Mouse (Mus musculus) liver (tissue): ENCODE data around the gene Rpia.
A peak's percentile ranks its signal among the peaks of the same experiment; 100 is the strongest.
"Not testable (repeated sequence)": the region's sequence is repeated elsewhere in the genome, so short reads cannot be mapped to it uniquely, and the experiment has no call there.

ENCODE experiments used
- DNase-seq: peaks from one replicate; pipeline ENCODE4 v3.0.0-alpha.2; 2020; ENCODE audit warnings: mixed read lengths

Gene Rpia

DNA sequence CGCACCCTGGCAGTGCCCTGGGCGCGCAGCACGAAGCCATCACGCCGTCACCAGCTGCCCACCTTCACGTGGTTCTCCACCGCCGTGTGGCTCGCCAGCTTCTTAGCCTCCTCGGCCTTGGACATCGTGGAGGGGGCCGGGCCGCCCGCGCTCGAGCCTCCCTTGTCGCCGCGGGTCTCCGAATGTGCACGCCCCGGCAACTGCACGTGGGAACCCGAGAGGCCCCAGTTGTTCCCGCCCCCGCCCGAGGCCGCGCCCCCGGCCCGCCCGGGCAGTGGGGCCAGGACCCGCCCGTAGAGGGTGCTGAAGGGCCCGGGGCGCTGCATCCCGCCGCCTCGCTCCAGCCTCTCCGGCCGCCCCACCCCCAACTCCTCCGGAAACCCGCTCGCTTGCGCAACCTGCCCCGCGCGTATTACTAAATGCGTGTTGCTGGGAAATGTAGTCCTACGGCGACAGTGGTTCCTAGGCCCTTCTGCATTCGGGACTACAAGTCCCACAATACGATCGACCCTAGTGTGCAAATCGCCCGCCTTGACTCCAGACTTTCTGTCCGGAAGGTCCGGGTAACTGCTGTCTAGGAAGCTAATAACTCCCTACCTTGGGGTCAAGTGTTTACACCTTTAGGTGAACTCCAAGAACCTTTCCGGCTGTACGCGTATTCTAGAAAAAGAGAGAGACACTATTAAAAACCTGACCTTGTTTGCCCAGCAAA lies at the start of gene Rpia:
Rpia (minus strand) TSS at position 409 of the 712 bp plus-strand sequence.
- peak; percentile 98 for DNase-seq

DNA sequence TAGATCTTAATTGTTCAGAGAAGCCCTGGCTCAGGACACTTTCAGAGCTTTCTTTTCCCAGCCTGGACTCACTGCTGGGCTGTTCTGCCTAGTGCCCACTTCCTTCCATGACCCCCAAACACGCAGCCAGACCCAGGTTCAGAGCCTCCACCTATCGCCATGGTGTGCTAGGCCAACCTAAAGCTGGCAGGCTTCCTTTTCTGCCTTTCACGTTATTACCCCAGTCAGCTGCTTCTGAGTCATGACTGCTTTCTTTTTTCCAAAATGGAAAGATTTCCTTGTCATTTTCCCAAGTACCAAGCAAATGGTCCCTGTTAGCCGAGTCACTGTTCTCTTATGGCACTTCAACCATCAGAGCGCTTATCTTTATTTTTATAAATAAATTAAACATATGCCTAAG lies 48.2 kb upstream of the Rpia start:
- no peak for DNase-seq

DNA sequence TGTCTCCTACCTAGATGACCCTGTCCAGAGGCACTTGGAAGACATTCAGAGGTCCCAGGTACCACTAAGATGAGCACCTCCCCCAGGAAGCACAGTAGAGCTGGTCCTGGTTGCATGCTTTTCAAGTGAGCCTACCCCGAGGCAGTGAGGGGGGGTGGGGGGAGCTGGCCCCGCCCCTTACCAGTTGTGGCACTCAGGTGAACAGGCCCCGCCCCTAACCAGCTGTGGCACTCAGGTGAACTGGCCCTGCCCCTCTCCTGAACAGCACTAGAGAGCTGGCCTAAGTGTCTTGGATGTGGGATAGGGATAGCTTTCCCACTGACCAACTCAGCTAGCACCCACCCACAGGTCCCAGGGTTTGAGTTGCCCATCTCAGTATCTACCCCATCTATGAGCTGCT lies 46.5 kb upstream of the Rpia start:
- DNase-seq = no peak

DNA sequence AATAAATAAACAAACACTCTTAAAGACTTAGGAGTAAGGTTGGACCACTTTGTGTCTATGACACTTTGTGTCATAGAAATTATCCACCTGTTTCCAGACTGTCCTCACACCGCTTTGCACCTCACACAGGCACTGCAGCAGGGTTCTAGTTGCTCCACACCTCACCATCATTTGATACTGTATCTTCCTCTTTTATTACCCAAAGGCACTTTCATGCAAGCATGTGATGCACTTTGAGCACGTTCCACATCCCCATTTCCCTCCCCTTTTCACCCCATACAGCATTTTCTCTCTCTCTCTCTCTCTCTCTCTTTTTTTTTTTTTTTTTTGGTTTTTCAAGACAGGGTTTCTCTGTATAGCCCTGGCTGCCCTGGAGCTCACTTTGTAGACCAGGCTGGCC lies 45.3 kb upstream of the Rpia start:
- no peak for DNase-seq

DNA sequence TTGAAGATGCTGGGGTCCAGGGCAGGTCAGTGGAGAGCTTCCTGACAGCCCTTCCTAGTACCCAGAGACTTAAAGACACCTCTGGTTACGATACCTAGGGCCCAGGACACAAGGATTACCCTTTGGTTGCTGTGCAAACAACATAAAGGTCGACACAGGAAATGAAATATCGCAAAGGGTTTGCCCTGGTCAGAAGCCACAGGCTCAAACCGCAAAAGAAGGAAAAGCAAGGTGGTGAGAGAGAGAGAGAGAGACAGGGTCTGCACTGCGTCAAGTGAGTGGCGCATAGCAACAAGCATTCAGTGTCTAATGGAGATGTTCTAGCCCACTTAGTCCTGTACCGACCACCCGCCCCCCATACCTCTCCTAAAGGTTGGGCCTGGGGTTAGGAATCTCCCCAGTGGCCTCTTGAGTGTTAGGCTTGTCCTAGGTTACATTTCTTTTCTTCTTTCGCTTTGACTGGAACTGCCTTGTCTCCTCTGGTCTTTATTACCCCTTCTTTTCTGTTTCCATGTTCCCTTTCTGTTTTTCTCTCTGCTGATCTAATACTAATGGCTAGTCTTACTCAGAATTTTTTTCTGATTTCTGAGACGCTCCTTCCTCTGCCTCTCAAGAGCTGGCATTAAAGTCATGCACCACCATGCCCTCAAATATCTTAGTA lies 39.3 kb upstream of the Rpia start:
- no peak for DNase-seq

DNA sequence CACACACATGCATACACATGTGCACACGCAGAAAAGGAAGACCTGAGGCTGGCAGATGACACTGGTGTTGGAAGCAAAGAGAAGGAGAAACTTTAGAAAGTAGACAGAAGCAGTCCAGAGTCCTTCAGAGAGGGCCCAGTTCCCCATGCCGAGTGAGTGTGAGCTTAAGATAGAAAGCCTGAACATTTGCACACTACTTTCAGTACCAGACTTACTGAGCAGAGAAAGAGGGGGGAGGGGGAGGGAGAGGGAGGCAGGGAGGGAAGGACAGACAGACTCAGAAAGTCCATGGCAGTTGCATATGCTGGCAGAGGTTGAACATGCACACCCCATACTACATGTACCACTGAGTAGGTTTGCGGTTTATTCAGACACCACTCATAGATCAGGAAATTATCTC lies 38.5 kb upstream of the Rpia start:
- no peak for DNase-seq

DNA sequence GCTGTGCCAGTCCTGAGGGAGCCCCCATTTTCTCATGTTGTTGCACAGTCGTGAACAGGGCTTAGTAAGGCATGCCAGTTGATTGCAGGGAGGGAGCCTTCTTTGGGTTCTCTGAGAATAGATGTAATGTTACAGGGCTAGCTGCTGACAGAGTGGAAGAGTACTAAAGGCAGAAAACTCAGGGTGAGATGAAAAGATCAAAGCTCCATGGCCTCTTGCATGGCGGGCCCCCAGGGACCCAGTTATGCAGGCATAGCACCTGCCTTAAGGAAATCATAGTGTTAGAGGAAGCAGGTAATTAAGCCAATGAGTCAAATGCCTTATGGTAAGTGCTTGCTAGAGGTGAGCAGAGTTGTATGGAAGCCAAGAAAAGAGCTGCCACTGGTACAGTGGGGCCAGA lies 37.4 kb upstream of the Rpia start:
- no peak for DNase-seq

DNA sequence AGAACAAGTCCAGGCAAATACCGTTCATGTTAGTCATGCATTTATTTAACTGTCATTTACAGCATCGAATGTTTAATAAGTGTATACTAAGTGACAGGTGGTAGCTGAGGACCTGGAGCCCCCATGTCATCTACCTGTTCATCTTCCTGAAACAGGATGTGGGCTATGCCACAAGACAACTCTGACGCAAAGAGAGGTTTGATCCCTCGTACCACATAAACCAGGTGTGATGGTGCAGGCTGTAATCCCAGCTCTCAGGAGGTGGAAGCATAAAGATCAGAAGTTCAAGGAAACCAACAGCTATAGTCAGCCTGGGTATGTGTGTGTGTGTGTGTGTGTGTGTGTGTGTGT lies 32.9 kb upstream of the Rpia start:
- DNase-seq = no peak

DNA sequence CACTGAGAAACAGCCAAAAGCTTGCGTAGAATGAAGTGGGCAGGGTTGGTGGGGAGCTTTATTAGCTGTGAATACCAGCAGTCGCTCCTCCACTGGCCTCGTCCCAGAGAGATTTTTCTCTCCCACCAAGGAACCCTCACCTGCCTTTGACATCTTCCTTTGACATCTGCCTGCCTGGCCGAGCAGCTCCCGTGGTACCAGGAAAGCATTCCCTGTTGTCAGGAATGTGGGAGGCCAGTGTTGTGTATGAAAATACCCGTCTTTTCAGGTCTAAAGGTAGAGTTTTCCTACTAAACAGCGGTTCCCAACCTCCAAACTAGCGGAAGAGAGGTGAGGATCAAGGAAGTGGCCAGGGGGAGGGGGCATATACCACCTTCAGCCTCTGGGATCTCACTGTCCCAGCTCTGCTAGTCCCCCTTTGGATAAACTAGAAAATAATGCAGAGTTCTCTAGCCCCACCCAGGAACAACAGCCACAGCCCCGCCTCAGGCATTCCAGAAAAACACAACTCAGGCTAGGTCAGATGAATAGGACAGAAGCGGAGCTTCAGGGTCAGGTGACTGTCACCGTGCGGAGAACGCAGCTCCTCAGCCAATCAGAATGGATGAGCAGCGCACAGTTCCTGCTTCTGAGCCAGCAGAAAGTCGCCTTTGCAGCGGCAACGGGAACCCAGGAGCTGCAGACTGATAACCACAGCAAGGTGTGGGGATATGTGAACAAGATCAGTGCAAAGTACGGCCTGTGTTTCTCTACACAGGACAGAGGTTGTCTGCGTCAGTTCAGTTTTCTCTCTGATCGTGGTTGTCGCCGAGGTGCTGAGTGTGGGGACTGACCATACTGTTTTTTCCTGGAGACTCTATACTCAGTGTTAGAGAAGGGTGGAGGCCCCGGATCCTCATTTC lies 32.3 kb upstream of the Rpia start:
- DNase-seq = peak; percentile 84

DNA sequence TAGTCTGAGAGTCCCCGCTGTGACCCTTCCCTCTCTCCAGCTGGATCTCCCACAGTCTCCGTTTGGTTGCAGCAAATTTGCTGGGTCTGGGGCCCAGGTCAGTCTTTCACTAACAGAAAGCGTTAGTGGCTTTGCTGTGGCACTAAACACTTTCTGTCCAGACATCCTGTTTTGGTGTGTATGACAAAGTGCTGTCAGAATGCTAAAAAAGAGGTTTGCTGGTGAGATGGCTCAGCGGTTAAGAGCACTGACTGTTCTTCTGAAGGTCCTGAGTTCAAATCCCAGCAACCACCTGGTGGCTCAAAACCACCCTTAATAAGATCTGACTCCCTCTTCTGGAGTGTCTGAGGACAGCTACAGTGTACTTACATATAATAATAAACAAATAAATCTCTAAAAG lies 31.2 kb upstream of the Rpia start:
- not testable (repeated sequence) for DNase-seq

DNA sequence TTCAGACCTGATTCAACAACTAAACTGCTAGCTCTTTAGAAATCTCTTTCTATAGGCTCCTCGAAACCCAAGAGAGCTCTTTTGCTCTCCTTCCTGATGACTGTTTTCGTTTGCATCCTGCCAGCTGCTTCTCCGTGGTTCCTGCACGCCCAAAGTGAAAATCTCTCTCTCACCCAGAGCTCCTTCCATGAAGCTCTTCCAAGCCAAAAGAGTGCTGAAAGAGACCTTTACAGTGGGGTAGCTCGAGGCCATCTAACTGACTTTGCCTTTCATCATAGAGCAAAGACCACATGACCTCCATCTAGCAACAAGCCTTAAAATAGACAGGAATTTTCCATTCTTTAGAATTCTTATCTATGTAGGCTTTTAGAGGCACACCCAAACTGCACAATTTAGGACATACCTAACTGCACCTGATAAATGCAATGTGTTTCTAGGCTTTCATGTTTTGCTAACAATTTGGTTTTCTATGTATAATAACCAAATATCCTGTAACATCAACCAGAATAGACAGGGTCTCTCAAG lies 30.4 kb upstream of the Rpia start:
- no peak for DNase-seq

DNA sequence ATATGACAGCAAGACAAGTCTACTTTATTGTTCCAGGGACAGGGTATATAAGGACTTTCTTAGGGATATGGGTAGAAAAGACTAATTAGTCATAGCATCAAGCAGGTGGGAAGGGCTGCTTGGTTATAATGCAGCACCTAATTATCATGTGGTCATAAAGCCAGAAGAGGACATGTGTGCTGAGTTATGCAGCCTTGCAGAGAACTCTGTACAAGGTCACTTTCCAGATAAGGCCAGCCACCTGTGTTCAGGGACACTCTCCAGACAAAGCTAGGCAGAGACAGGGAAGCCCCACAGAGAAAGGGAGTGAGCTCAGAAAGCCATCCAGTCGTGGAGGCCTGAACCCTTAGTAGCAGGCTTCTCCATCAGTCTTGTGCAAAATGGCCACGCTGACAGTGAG lies 29.5 kb upstream of the Rpia start:
- no peak for DNase-seq

DNA sequence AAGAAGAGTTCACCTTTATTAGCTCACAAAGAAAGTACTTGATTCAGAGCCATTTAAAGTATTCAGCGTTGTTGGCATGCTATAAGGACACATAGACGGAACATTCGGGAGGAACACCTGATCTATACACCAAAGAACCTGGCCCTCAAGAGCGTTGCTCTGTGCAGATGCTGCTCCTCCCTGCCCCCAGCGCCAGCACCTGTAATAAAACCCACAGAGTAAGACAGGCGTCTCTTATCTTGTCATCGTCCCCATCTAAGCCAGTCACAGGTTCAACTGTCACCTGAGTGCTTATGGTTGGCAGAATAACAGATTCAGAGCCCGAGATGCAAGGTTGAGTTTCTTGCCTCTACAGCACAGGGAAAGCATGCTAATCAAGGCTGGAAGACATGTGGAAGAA lies 23.4 kb upstream of the Rpia start:
- DNase-seq = no peak

DNA sequence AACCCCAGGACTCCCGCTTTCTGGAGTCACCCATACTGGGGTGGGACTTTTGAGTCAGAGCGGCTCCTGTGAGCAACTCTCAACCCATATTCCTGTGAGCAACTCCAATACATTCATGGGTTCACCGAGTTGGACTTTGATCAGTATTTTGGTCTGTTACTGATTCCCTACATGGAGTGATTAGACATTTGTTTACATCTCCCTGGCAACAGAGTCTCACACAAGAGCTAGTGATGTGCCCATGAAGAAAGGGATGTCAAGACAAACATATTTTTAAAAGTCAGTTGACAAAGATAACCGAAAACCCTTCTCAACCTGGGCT lies 22.6 kb upstream of the Rpia start:
- no peak for DNase-seq

DNA sequence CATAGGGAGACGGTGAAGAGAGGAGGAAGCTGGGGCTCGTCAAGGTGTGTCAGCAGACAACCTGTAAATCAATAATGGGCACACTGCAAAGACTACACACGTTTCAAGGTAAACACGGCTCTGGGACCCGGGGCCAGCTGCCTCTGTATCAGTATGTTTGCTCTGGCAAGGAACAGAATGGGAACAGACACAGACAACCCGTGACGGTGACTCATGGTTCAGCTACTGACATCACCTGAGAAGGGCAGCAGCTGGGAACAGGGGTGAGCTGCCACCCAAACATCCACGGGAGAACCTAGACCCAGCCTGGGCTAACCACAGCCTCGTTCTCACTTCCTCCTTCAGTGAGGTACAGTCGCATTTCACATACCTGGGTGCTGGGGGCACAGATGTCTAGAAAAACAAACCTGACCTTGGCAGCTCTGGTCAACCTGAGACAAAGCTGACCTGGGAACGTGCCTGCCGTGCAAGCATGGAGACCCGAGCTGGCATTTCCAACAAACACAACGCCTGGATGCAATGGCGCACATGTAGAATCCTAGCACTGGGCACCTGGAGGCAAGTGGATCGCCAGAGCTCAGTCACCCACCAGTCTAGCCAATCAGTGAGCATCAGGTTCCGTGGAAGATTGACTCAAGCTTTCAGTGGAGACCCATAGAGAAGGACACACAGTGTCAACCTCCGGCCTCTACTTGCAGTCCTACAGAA lies 22.0 kb upstream of the Rpia start:
- no peak for DNase-seq

DNA sequence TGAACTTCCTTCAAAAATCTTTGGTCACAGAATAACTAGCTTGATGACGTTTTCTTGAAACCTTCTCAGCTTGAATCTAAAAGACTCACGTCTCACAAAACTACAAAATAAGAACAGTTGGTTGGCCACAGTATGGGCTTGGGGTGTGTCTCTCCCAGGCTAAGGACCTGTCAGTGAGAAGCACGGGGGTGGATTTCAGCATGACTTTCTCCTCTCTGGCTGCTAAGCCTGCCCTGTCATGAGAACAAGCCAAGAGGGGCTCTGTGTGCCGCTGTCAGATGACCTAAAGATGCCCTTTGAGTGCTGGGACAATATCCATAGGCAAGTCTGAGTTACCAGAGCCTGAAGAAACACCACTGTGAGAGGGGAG lies 20.5 kb upstream of the Rpia start:
- DNase-seq = no peak

DNA sequence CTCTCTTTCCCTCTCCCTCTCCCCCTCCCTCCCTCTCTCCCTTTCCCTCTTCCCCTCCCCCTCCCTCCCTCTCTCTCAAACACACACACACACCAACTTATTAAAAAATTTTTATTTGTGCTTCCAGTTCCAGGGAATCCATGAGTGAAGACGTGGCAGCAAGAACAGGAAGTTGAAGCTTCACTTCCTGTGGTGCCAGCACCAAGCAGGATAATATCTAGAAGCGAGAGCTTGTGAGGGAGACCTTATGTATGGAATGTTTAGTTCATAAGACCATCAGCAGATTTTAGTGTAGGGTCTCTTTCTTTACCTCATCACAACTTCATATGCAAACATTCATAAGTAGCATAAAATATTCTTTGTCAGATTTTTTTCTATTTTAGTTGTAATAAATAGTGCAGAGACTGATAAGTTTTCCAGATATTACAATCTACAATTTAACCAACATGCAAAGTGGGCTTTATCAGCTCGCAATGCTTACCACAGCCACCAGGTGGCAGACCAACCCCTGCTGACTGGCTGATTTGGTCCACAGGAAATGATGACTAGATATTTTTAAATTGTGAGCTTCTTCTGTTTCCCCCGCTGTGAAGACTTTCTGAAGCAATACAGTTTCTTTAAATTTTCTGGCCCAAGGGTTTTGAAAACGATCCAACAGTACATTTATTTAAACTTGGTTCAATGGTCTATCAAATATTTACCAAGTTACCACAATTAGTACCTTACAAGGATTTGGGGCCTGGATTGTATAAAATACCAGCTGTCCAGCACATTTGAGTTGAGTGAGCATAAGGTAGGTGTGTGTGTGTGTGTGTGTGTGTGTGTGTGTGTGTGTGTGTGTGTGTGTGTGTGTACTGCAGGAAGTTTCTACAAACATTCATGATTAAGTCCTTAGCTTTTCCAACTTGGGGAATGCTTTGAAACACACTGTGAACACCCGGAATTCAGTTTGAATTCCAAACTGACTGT lies 19.8 kb upstream of the Rpia start:
- peak; percentile 82 for DNase-seq

DNA sequence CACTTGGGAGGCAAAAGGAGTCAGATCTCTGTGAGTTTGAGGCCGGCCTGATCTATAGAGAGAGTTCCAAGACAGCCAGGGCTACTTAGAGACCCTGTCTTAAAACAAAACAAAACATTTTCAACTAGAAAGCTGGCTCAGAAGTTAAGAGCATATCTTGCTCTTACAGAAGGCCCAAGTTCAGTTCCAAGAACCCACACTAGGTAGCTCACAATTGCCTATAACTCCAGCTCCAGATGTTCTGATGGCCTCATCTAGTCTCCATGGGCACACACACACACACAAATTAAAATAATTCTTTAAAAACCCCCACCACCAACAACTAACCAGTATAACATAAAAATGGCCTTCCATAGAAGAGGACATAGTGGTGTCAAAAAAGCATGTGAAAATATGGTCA lies 18.5 kb upstream of the Rpia start:
- DNase-seq = no peak

DNA sequence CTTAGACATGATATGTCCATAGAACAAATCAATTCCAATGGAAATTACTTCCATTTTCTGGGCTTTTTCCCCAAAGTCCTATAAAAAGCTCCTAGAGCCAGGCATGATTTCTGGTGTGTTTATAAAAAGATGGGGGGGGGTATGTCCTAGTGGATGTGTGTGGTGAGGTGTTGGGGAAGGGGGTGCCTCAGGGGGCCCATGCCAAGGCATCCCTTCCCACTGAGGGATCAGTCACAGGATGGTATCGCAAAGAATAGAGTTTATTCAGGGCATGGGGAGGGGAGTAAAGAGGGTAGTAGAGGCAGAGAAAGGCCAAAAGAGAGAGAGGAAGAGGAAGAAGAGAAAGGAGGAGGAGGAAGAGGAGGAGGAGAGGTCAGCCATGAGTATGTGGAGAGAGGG lies 14.5 kb upstream of the Rpia start:
- no peak for DNase-seq

DNA sequence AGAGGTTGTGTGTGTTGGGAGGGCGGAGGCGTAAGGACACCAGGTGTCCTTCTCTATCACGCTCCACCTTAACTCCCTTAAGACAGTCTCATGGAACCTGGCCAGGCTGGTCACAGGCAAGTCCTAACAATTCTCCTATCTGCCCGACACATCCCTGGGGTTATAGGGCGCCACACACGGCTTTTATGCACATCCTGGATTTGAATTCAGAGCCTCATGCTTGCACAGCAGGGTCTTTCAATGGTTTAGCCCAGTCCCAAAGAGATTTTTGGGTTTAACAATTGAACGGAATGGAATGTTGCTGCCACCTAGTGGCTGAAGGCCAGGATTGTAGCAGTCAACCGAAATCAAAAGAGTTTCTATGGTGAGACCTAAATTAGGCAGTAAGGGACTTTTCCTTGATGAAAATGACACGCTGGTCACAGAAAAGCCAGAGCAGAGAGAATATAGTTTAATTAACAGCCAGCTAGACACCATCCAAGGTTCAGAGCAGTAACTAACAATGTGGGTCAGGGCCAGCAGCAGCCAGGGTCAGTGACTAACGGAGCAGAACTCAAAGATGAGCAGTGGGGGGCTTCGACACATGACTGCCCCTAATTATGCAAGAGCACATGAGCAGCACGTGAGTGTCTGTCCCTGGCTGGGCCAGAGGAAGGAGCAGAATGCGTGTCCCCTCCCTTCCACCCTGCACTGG lies 13.9 kb upstream of the Rpia start:
- DNase-seq = peak; percentile 68

DNA sequence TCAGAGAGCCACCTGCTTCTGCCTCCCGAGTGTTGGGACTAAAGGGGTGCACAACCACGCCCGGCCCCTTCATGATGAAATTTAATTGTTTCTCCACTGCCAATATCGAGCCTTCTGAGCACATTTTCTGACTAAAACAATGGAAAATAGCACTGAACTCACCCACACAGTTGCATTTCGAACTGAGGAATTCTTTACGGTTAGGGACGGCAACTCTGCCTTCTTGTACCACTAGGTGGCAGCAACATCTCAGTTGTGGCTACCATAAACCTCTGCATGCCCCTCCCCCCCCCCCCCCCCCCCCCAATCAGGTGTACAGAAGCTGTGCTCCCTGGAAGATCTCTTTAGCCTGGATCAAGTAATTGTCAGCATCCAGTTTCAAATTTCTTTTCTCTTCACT lies 13.2 kb upstream of the Rpia start:
- peak; percentile 81 for DNase-seq
